Mouse (Mus musculus): ENCODE measurements around the gene Ubxn11.
"Not testable (repeated sequence)": the region's sequence is repeated elsewhere in the genome, so short reads cannot be mapped to it uniquely, and the experiment has no call there.

Ubxn11 gene

DNA sequence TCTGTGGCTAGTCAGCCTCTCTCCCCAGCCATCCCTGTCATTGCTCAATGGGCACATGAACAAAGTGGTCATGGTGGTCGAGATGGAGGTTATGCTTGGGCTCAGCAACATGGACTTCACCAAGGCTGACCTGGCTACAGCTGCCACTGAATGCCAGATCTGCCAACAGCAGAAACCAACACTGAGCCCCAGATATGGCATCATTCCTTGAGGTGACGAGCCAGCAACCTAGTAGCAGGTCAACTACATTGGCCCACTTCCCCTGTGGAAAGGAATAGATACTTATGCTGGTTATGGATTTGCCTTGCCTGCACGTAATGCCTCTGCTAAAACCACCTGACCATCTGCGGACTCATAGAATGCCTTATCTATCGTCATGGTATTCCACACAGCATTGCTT lies 41.9 kb downstream of the Ubxn11 start:
- DNase-seq (ENCODE audit: low read depth, low spot score), result not testable (repeated sequence)

- no peak for DNase-seq (ENCODE audit: low read depth, low spot score)
Measured at GRCm38 (mm10) chr4:134149389-134149788, 47.0 kb downstream of the Ubxn11 start.

GRCm38 (mm10) chr4:134152112-134152511 lies 49.7 kb downstream of the Ubxn11 start:
- DNase-seq (ENCODE audit: low read depth, low spot score), result no peak

DNA sequence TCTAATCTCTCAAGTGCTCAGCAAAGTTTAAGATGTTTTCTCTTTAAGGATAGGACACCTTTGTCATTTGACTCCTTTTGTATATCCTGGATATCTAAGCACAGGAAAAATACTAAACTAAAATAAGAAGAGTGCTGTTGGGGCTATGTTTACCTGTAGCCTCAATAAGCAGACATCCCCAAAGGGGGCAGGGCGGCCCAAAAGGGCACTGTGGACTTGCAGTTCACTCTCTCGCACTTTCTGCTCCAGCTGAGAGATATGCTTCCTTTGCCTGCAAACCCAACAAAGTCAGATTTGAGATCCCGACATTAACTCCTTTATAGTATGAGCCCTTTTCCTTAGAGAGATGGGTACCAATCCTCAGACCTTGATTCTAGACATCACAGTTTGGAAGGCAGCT lies 51.3 kb downstream of the Ubxn11 start:
- DNase-seq (ENCODE audit: low read depth, low spot score), result no peak

DNA sequence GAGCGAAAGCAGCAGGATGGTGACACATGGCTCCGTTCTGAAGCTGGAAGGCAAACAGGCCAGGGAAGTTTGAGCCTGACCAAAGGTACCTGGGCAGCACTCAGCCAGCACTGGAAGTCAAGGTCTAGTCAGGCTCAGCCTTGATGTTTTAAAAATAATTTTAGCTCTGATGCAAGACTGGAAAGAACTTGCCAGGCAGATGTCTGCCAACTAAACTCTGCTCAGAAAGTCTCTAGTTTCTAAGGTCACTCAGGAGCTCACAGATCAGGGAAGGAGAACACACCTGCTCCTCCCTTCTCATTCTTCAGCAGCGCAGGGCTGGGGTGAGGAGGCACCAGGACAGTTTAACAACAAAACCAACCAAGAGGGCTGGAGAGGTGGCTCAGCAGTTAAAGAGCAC lies 52.0 kb downstream of the Ubxn11 start:
- DNase-seq (ENCODE audit: low read depth, low spot score), result no peak

- DNase-seq (ENCODE audit: low read depth, low spot score), result no peak
Measured at GRCm38 (mm10) chr4:134155531-134155930, 53.2 kb downstream of the Ubxn11 start.

DNA sequence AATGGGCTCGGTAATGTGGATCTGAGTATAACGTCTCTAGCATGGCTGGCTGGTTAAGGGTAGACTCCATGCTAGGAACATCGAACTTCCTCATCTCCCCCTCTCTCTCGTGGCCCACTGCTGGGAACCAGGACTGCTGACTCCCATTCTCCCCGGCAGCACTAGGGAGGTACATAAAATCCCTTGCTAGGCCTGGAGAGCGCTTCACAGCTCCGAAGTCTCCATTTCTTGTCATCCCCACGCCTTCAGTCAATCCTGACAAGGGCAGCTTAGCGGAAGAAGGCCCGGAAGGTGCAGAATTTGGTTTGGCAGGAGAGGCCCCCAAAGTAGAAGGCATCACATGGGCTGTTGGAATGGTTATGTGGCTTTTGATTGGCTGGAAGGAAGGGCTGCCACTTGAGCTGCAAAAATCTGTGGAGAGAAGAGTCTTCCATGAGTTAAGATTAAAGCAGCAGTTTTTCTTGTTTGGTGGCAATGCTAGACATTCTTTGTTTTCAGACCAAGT lies 53.6 kb downstream of the Ubxn11 start:
- DNase-seq (ENCODE audit: low read depth, low spot score), result no peak

- DNase-seq (ENCODE audit: low read depth, low spot score), result no peak
Measured at GRCm38 (mm10) chr4:134156744-134157143, 54.4 kb downstream of the Ubxn11 start.

DNA sequence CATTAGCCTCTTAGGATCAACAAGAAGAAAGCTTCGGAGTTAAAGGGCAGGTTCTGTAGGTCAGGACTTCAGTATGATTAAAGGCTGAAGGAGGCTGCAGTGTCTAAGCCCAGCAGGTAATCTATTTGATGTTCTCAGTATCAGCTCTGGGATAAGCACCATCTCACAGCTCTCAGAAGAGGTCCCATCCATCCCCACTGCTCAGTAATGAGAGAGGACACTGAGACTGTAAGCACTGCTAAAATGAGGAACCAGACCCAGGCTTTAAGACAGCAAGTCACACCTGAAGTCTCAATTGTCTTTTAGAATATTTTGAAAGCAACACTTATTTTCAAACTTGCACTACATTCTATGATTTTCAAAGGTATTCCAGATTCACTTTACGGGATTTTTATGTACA lies 55.2 kb downstream of the Ubxn11 start:
- no peak for DNase-seq (ENCODE audit: low read depth, low spot score)

DNA sequence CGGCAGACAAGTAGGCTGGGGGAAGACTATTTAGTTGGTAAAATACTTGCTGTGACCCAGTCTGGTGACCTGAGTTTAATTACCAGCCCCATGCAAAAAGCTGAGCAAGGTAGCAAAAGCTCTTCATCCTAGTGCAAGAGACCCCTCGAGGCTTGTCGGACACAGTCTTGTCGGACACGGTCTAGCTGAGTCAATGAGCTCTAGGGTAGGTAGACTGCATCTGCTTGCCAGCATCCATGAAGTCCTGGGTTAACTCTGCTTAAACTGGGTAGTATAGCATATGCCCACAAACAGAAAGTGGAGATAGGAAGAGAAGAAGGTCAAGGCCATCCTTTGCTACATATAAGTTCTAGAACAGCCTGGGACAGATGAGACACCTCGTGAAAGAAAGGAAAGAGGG lies 56.4 kb downstream of the Ubxn11 start:
- DNase-seq (ENCODE audit: low read depth, low spot score), result no peak

DNA sequence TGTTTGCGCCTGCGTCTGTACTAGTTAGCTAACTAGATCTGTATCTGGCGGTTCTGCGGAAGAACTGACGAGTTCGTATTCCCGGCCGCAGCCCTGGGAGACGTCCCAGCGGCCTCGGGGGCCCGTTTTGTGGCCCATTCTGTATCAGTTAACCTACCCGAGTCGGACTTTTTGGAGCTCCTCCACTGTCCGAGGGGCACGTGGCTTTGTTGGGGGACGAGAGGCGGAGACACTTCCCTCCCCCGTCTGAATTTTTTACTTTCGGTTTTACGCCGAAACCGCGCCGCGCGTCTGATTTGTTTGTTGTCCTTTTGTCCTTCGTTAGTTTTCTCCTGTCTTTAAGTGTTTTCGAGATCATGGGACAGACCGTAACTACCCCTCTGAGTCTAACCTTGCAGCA lies 57.7 kb downstream of the Ubxn11 start:
- DNase-seq (ENCODE audit: low read depth, low spot score), result not testable (repeated sequence)

GRCm38 (mm10) chr4:134164591-134164990 lies 62.2 kb downstream of the Ubxn11 start:
- no peak for DNase-seq (ENCODE audit: low read depth, low spot score)

GRCm38 (mm10) chr4:134165024-134165423 lies 62.7 kb downstream of the Ubxn11 start:
- no peak for DNase-seq (ENCODE audit: low read depth, low spot score)

DNA sequence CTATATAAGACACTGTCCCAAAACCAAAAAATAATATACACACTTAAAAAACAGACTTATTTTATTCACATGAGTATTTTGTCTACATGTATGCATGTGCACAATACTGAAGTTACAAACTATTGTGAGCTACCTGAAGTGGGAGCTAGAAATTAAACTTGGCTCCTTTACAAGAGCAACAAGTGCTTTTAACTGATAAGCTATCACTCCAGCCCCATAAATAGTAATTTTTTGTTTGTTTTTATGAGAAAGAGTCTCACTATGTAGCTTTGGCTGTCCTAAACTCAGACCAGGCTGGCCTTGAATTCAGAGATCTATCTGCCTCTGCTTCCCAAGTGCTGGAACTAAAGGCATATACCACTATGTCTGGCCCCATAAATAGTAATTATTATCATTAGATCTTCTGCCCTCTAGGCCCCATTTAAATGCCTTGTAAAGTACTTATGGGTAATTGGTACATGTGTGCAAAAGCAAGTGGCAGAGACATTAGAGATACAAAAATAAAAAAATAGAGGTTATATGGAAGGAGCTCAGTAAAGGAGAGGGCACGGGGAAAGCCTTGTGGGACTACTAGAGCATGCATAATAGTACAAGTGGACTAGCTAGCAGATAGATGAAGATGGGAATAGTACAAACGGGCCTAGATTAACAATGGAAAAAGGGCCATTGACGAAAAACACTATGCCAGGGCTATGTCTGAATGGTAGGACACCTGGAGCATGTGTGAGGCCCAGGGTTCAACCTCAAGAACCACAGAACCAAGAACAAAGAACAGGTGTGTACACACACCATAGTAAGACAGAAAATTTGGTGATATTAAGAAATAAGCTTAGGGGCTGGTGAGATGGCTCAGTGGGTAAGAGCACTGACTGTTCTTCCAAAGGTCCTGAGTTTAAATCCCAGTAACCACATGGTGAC lies 63.4 kb downstream of the Ubxn11 start:
- DNase-seq (ENCODE audit: low read depth, low spot score), result no peak

DNA sequence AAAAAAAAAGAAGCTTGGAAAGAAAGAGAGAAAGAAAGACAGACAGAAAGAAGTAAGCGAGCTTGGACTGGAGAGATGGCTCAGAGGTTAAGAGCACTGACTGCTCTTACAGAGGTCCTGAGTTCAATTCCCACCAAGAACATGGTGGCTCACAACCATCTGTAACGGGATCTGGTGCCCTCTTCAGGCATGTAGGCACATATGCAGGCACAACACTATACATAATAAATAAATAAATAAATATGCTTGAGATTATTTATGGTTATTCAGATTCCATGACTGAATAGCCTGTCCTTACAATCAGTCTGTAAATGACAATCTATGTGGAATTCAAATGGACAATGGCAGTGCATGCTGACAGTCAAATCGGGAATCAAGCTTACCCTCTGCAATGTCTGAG lies 64.5 kb downstream of the Ubxn11 start:
- DNase-seq (ENCODE audit: low read depth, low spot score), result no peak

- DNase-seq (ENCODE audit: low read depth, low spot score), result no peak
Measured at GRCm38 (mm10) chr4:134172391-134172790, 70.0 kb downstream of the Ubxn11 start.

Data from brain, embryonic 18.5 days (tissue).